Mouse (Mus musculus): ENCODE measurements at regions not wholly inside any gene's neighbourhood (a gene's known extent, or its start where the extent isn't known, plus 50 kb on each side); places are given as distances from the start of the nearest gene placed in this dataset.

- TF ChIP-seq CTCF (IDR thresholded peaks at IDR 0.05; ENCODE audit: insufficient read depth, low read depth, low read length) = no peak
- TF ChIP-seq POLR2A (IDR thresholded peaks at IDR 0.05; ENCODE audit: insufficient read depth, low read depth, low read length) = no peak
Observed at GRCm38 (mm10) chr11:18493981-18494380, 524.8 kb downstream of the Meis1 start.

Measured in olfactory bulb, adult 2 months (tissue).